Mouse (Mus musculus) liver, postnatal 0 days (tissue): ENCODE measurements around the gene Tmem251.

ENCODE experiments used
- CTCF ChIP-seq: sonication (generic); IDR thresholded peaks from 2 replicates; pipeline ENCODE4 v1.5.1; 2016; ENCODE audit warnings: antibody characterized with exemption, low read depth
- EP300 ChIP-seq: IDR thresholded peaks from 2 replicates; pipeline ENCODE4 v1.6.1; 2016; ENCODE audit warnings: antibody characterized with exemption, low read depth, mild to moderate bottlenecking

GRCm38 (mm10) chr12:102725761-102726175 lies 17.8 kb upstream of the Tmem251 start:
- TF ChIP-seq CTCF (no peak), EP300 (no peak)
